Mouse (Mus musculus) liver, embryonic 16.5 days (tissue): ENCODE data around the gene Atg16l2. TPM values are rescaled to one million over a fixed set of nuclear protein-coding genes. Genes with fewer than 3 reads are reported as not detected.

Experiments
- ATAC-seq: fragments of 200-750 bp; cut with Nextera tagmentation; 2 replicates; pipeline ENCODE4 v1.8.0; 2017; ENCODE audit warnings: low read depth, mild to moderate bottlenecking, moderate number of reproducible peaks, moderate library complexity
- H3K27ac ChIP-seq: fragments of 300-500 bp; sonication (generic); 2 replicates; pipeline ENCODE4 v1.5.1; 2014; ENCODE audit warnings: mild to moderate bottlenecking, low read length
- H3K27me3 ChIP-seq: fragments of 300-500 bp; sonication (generic); 2 replicates; pipeline ENCODE4 v1.6.1; 2014; ENCODE audit warnings: low read depth, low read length, mixed read lengths; ENCODE audit not compliant: control insufficient read depth, insufficient read depth
- H3K36me3 ChIP-seq: fragments of 300-500 bp; sonication (generic); 2 replicates; pipeline ENCODE4 v1.6.1; 2014; ENCODE audit warnings: mild to moderate bottlenecking; ENCODE audit not compliant: control insufficient read depth, insufficient read depth
- H3K4me1 ChIP-seq: fragments of 300-500 bp; sonication (generic); 2 replicates; pipeline ENCODE4 v1.6.1; 2014; ENCODE audit warnings: low read depth, low read length, mixed read lengths; ENCODE audit not compliant: control insufficient read depth
- H3K4me2 ChIP-seq: fragments of 300-500 bp; sonication (generic); 2 replicates; pipeline ENCODE4 v1.6.1; 2014; ENCODE audit warnings: low read depth, low read length, mixed read lengths
- H3K4me3 ChIP-seq: fragments of 300-500 bp; sonication (generic); 2 replicates; pipeline ENCODE4 v1.5.1; 2014; ENCODE audit warnings: low read depth, mild to moderate bottlenecking, low read length
- H3K9ac ChIP-seq: fragments of 300-500 bp; sonication (generic); 2 replicates; pipeline ENCODE4 v1.6.1; 2014; ENCODE audit warnings: low read depth, low read length
- H3K9me3 ChIP-seq: fragments of 300-500 bp; sonication (generic); replicated peaks from 2 replicates; pipeline ENCODE4 v1.6.1; 2016; ENCODE audit warnings: low read length; ENCODE audit not compliant: control insufficient read depth
- WGBS: fragments of 180-500 bp; shearing (Covaris S2); extraction: QIAGEN DNeasy Blood & Tissue Kit; methylation state at CpG from one replicate; pipeline ENCODE4 v1.1.7; 2014; ENCODE audit not compliant: insufficient replicate concordance; 5-methylcytosine and 5-hydroxymethylcytosine counted together
- polyA plus RNA-seq: library from polyadenylated mRNA; unstranded; fragments of >200 nt; fragmentation: Nextera tagmentation; extraction: Ambion mirVana; gene quantifications from 2 replicates; pipeline ENCODE4 v1.2.1, GENCODE M21; 2015

Atg16l2 gene
- 7.2 and 7.6 TPM in 2 replicates for polyA plus RNA-seq

GRCm38 (mm10) chr7:101301881-101302456, at the start of gene Atg16l2:
TSS of gene Atg16l2 (minus strand) at chr7:101302251.
- Histone ChIP-seq H3K4me1 (peaks cover 8% of the 10 kb centered on the region), H3K36me3 (no peaks in the 10 kb centered on the region), H3K9ac (peak within 1 kb of the TSS; percentile 63), H3K9me3 (no peaks in the 10 kb centered on the region), H3K27me3 (no peaks in the 10 kb centered on the region; the same call in 1 of the 2 replicates), H3K27ac (peak within 1 kb of the TSS; percentile 43), H3K4me2 (peak within 1 kb of the TSS; percentile 79), H3K4me3 (peak within 1 kb of the TSS; percentile 66)
- under 1% methylated on average over 39 of the region's 39 CpGs for WGBS
- ATAC-seq, result peak; percentile 93

- Histone ChIP-seq H3K27me3 (no peaks in the 10 kb centered on the region), H3K4me1 (peaks cover 22% of the 10 kb centered on the region), H3K36me3 (no peaks in the 10 kb centered on the region), H3K9ac (no peak overlapping the region), H3K4me3 (no peak overlapping the region), H3K9me3 (no peaks in the 10 kb centered on the region), H3K4me2 (peak overlapping the region; percentile 90; the same call in 1 of the 2 replicates), H3K27ac (no peak overlapping the region)
- WGBS, result 70% methylated on average over 2 of the region's 2 CpGs
- ATAC-seq, result no peak
These were observed 47.8 kb upstream of the Atg16l2 start for GRCm38 (mm10) chr7:101349861-101350260.

GRCm38 (mm10) chr7:101348312-101348711, 46.3 kb upstream of the Atg16l2 start:
- Histone ChIP-seq H3K9ac (peak overlapping the region; percentile 64), H3K36me3 (peaks cover 4% of the 10 kb centered on the region; the same call in 1 of the 2 replicates), H3K27me3 (no peaks in the 10 kb centered on the region), H3K4me2 (peak overlapping the region; percentile 90), H3K4me3 (peak overlapping the region; percentile 68), H3K4me1 (peaks cover 23% of the 10 kb centered on the region), H3K9me3 (no peaks in the 10 kb centered on the region), H3K27ac (peak overlapping the region; percentile 56)
- 0 out of 2 replicates have a peak, but pooled peaks have one; percentile 1 for ATAC-seq
- WGBS, result 2% methylated on average over 13 of the region's 13 CpGs

GRCm38 (mm10) chr7:101347767-101348270, 45.8 kb upstream of the Atg16l2 start, which contains the start of gene Arap1:
TSS of gene Arap1 (plus strand) at chr7:101348067.
- Histone ChIP-seq H3K27ac (peak within 1 kb of the TSS; percentile 56), H3K9me3 (no peaks in the 10 kb centered on the region), H3K4me1 (peaks cover 28% of the 10 kb centered on the region), H3K27me3 (no peaks in the 10 kb centered on the region), H3K36me3 (peaks cover 4% of the 10 kb centered on the region; the same call in 1 of the 2 replicates), H3K9ac (peak within 1 kb of the TSS; percentile 64), H3K4me2 (peak within 1 kb of the TSS; percentile 90), H3K4me3 (peak within 1 kb of the TSS; percentile 68)
- peak; percentile 80 for ATAC-seq
- 1% methylated on average over 35 of the region's 35 CpGs for WGBS

- Histone ChIP-seq H3K4me3 (no peak overlapping the region), H3K9ac (no peak overlapping the region), H3K9me3 (no peaks in the 10 kb centered on the region), H3K36me3 (peaks cover 4% of the 10 kb centered on the region; the same call in 1 of the 2 replicates), H3K27ac (0 out of 2 replicates have a peak overlapping the region, but pooled peaks have one; percentile 16), H3K4me2 (no peak overlapping the region), H3K4me1 (peaks cover 28% of the 10 kb centered on the region), H3K27me3 (no peaks in the 10 kb centered on the region)
- no peak for ATAC-seq
- WGBS, result 60% methylated on average over 2 of the region's 2 CpGs
These were observed 44.9 kb upstream of the Atg16l2 start for GRCm38 (mm10) chr7:101346991-101347390.

- no peak overlapping the region for H3K4me3 ChIP-seq
- H3K27me3 ChIP-seq, result no peaks in the 10 kb centered on the region
- WGBS, result 63% methylated on average over 4 of the region's 4 CpGs
- H3K9ac ChIP-seq, result no peak overlapping the region
- peak overlapping the region; percentile 20; the same call in 1 of the 2 replicates for H3K27ac ChIP-seq
- no peaks in the 10 kb centered on the region for H3K9me3 ChIP-seq
- no peak overlapping the region for H3K4me2 ChIP-seq
- peaks cover 4% of the 10 kb centered on the region; the same call in 1 of the 2 replicates for H3K36me3 ChIP-seq
- H3K4me1 ChIP-seq, result peaks cover 30% of the 10 kb centered on the region
- ATAC-seq, result no peak
These were observed 42.8 kb upstream of the Atg16l2 start for GRCm38 (mm10) chr7:101344892-101345291.

- no peak overlapping the region for H3K9ac ChIP-seq
These were observed 41.1 kb upstream of the Atg16l2 start for GRCm38 (mm10) chr7:101343135-101343534.

GRCm38 (mm10) chr7:101341405-101341804, 39.4 kb upstream of the Atg16l2 start:
- Histone ChIP-seq H3K4me2 (no peak overlapping the region), H3K27ac (peak overlapping the region; percentile 35; the same call in 1 of the 2 replicates), H3K36me3 (peaks cover 4% of the 10 kb centered on the region; the same call in 1 of the 2 replicates), H3K27me3 (no peaks in the 10 kb centered on the region), H3K4me1 (peaks cover 13% of the 10 kb centered on the region), H3K9ac (no peak overlapping the region), H3K9me3 (no peaks in the 10 kb centered on the region), H3K4me3 (no peak overlapping the region)
- 0 out of 2 replicates have a peak, but pooled peaks have one; percentile 3 for ATAC-seq
- WGBS, result 12% methylated on average over 6 of the region's 6 CpGs

More at GRCm38 (mm10) chr7:101343135-101343534, 41.1 kb upstream of the Atg16l2 start:
- H3K9me3 ChIP-seq, result no peaks in the 10 kb centered on the region
- H3K4me2 ChIP-seq, result no peak overlapping the region
- WGBS, result 44% methylated on average over 7 of the region's 7 CpGs
- peaks cover 18% of the 10 kb centered on the region for H3K4me1 ChIP-seq
- no peak overlapping the region for H3K27ac ChIP-seq
- no peaks in the 10 kb centered on the region for H3K27me3 ChIP-seq
- no peak; the same call in 1 of the 2 replicates for ATAC-seq
- H3K4me3 ChIP-seq, result no peak overlapping the region
- H3K36me3 ChIP-seq, result peaks cover 4% of the 10 kb centered on the region; the same call in 1 of the 2 replicates

- no peaks in the 10 kb centered on the region for H3K27me3 ChIP-seq
- no peaks in the 10 kb centered on the region for H3K9me3 ChIP-seq
- H3K4me2 ChIP-seq, result no peak overlapping the region
- no peaks in the 10 kb centered on the region for H3K36me3 ChIP-seq
- 77% methylated on average over 3 of the region's 3 CpGs for WGBS
- no peak for ATAC-seq
- no peak overlapping the region for H3K27ac ChIP-seq
- peaks cover 18% of the 10 kb centered on the region for H3K4me1 ChIP-seq
- H3K4me3 ChIP-seq, result no peak overlapping the region
- no peak overlapping the region for H3K9ac ChIP-seq
These were observed 35.4 kb upstream of the Atg16l2 start for GRCm38 (mm10) chr7:101337401-101337800.
